Mouse (Mus musculus) E14TG2a.4 (cell line): ENCODE measurements at regions not wholly inside any gene's neighbourhood (a gene's known extent, or its start where the extent isn't known, plus 50 kb on each side); places are given as distances from the start of the nearest gene placed in this dataset.

Experiments
- CTCF ChIP-seq: conservative IDR thresholded peaks from 2 replicates; pipeline ENCODE4 v1.5.1; 2014; ENCODE audit warnings: low read length
- NANOG ChIP-seq: IDR thresholded peaks from 2 replicates; pipeline ENCODE4 v1.6.1; 2014; ENCODE audit warnings: borderline replicate concordance, low read length, mixed read lengths

GRCm38 (mm10) chr15:15630283-15630682 is 1098.3 kb upstream of the Cdh9 start:
- TF ChIP-seq CTCF (no peak), NANOG (no peak)
